Mouse (Mus musculus): Measurements from ENCODE around the gene Usp3.

The Usp3 gene

DNA sequence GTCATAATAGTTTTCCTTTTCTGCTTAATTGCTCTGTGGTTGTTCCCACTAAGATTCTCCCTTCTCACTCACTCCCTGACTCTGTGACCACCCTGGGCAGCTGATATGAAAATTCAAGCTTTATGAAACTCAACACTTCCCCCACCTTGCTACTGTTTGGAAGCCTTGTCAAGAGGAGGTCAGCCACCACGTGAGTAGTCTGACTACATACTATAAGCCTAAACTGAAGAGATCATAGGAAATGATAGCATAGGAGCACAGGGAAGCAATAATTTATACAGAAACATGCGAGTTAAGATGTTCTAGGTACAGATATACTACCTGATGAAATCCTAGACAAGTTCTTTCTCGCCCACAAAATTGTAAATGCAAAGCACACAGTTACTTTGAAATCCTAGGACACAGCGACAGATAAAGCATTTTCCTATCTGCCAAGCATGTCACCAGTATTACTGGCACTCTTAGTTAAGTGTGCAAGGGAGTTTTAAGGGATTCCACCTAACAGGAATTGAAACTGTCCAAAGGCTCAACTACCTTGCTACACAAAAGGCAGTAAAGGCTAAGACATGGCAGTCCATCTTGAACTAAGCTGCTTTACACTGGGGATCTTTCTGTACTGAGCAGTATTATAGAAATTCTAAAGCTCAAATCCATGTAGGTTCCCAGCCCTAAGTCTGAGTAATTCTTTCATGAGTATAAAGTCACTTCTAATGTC is 20.8 kb downstream of the Usp3 start:
- DNase-seq (ENCODE audit: low read depth, low spot score), result no peak

DNA sequence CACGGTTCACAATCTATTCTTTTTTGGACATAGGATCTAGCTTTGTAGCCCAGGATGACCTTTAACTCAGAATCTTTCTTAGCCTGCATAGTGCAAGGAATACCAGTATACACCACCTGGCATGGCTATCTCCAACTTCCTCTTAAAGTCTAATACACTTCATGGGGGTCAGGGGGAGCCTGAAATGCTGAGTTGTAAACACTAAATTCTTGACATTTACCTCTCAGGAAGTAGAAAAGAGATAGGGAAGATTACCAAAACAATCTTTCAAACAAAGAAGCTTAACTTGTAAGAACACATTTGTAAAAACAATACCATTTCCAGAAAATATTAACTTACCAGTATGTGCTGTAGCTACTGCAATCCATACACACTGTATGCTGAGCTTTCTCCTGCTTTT is 30.7 kb downstream of the Usp3 start:
- no peak for DNase-seq (ENCODE audit: low read depth, low spot score)

DNA sequence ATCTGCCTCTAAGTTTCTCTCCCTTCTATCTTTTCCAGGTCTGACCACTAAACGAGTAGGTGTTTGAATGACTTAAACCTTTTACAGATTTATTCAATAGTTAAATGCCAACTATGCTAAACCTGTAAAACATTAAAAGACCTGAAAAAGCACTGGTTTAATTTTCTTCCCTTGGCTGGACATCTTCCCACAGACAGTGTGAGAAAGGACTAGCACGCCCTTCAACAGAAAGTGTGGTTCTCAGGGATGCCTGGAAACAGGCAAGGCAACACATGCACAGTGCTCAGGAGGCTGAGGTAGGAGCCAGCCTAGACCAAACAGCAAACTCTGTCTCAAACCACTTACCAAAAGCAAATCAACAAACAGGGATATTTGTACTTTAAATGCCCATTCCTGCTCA is 31.4 kb downstream of the Usp3 start:
- no peak for DNase-seq (ENCODE audit: low read depth, low spot score)

DNA sequence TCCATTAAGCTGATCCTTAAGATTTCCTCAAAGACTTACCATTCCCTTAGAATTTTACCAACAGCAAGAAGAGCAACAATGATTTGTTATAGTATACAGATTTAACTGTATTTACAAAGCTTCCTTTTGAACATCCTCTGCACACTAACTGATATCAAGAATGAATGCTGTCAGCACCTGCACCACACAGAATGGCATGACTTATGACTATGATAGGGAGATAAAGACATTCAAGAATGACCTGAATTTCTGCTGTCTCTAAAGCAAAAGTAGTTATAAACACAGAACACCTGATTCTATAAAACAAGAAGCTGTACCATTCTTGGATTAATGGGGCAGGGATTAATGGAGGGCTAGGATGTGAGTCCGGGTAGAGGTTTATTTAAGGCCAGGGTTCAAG is 32.2 kb downstream of the Usp3 start:
- DNase-seq (ENCODE audit: low read depth, low spot score), result no peak

DNA sequence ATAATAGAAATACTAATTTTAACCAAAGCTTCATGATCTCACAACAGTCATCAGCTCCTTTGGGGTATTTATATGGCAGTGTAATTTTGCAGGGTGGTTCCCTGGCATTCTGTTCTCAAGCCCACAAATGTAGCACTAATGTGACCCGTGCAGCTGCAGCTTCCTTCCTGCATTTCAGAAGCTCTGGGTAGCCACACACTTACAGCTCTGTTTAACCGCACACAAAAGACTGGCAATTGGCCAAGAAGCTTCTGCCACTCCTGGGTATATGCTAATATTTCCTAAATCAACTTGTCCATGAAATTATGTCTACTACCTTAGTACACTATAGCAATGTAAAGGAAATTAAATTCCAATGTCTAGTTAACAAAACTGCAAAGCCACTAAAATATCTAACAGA is 32.6 kb downstream of the Usp3 start:
- DNase-seq (ENCODE audit: low read depth, low spot score), result no peak

DNA sequence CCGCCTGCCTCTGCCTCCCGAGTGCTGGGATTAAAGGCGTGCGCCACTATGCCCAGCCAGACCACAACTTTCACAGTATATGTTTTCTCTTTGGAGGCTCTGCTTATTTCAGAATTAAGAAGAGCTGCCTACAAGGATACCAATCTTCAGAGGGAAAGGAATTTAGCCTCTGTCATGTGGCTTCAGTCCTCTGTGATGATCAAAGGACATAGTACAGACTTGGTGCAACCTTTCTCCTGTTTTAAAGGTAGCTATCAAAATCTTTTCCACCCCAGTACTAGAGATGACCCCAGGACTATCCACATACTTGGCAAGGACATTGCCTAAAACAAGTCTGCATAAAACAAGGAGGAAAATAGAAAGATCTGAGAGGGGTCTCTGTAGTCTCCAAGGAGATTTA is 34.0 kb downstream of the Usp3 start:
- DNase-seq (ENCODE audit: low read depth, low spot score), result no peak

DNA sequence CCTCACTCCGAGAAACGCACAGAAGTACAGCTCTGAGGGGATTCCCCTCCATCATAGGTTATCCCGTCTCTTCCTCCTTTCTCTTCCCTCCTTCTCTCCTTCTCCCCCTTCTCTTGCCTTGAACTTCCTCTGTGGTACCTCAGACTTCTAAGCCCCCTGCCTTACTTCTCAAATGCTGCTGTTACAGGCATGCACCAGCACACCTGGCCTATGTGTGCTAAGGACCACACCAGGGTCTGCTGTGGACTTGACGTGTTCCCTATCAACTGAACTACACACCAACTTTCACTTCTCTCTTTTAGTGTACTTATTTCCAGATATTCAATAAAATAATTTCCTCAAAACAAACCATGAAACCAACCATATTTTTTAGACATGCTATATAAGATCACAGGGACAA is 50.2 kb downstream of the Usp3 start:
- no peak for DNase-seq (ENCODE audit: low read depth, low spot score)

DNA sequence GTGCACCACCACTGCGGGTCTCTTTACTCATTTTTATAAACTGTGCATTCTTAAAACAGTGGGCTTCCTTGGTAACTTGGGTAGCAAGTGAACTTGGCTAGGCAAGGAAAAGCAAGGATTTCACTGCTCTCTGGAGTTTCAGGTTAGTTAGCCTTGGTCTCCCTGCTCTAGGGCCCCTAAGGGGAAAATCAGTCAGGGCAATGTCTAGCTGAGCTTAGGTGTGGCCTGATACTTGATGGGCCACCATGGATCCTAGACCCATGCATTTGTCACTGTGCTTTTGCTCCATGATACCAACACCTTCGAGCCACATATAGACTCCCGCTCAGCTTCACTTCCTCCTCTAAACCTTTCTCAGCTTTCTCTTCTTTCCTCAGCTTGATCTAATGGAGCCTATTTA is 71.3 kb downstream of the Usp3 start:
- DNase-seq (ENCODE audit: low read depth, low spot score), result no peak

DNA sequence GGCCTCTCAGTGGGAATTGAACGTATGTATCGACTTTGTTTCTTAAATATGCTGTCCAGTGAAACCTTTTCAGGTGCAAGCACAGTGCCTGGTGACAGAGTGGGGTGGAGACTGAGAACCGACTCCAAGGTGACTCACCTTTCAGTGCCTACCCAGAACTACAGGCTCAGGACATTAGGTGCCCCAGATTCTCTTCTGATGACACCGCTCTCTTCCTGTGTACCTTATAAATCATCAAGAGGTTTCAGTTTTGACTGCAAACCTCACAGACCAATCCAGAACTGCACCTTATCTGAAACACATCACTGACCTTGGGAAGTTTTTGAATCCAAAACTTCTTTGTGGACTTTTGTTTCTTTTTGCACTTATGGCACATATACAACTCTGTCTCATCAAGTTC is 72.6 kb downstream of the Usp3 start:
- no peak for DNase-seq (ENCODE audit: low read depth, low spot score)

DNA sequence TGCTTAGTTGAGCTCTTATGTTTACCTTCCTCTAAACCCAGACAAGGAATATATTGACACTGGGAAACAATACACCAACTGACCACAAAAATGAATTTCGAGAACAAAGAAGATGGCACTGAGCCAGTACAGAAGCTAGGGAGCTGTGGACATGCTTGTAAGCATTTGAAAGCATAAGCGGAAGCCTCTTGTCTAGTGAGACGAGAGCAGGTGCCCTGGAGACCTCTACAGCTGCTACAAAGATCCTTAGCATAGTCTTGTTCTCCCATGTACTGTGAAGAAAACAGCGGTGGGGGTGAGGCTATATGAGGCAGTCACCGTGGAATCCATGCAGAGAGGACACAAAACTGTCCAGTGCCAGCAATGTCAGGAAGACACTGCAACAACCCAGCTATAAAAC is 74.0 kb downstream of the Usp3 start:
- no peak for DNase-seq (ENCODE audit: low read depth, low spot score)

DNA sequence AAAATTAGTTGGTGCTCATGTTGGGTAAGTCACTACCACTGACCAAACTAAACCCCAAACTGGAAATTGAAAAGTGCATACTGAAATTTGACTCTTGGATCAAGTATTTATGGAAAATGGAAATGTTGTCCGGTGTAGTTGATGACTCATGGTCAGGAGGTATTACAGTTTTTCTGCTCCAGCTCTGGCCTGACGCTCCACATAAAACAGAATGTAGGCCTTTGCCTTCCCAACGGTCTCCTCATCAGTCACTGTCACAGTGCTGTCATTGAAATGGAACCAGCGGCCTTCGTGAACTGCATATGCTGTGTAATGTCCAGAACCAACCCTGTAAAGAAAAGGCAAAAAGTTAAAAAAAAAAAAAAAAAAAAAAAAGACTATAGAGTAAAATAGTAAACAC is 74.7 kb downstream of the Usp3 start:
- no peak for DNase-seq (ENCODE audit: low read depth, low spot score)

DNA sequence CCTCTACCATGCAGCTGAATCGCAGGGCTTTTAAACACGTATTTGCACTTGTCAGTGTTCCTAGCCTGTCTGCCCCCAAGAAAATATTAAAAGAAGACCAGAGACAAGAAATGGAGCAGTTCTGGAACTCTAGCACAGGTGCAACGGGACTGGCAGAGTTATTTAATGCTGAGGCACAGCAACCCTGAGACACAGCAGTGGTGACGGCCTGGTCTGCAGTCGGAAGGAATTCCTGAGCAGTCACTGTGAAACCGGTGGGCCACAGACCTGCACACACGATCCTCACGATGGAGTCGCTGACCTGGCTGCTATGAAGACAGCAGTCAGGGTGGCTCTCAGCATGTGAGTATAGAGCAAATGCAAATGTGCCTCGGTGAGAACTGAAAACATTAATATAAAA is 75.2 kb downstream of the Usp3 start:
- DNase-seq (ENCODE audit: low read depth, low spot score), result no peak

DNA sequence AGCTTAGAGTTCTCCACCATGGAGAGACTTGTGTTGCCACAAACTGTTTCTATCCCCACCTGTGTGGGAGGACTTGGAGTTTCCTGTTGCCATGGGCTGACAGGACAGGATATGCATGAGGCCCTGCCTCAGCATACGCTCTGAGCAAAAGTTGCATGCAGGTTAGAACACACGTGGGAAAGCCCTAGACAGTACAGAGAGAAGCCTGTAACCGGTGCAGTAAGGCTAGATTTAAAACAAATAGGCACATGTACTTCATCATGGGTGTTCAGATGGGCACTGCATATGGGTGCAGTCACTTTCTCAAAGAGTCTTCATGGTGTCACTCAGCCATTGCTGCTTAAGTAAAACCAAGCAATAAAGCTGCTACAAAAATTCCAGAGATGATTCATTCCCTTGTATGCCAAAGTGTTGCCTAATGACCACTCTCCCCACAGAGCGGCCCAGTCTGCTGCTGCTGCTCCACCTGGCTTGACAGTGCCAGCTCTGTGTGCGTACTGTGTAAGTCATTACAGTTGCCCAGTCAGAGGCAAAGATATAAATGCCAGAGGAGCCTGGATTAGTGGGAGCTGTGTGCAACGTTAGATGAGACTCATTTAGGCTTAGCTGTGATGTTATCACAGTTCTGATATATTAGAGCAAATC is 76.5 kb downstream of the Usp3 start:
- no peak for DNase-seq (ENCODE audit: low read depth, low spot score)

DNA sequence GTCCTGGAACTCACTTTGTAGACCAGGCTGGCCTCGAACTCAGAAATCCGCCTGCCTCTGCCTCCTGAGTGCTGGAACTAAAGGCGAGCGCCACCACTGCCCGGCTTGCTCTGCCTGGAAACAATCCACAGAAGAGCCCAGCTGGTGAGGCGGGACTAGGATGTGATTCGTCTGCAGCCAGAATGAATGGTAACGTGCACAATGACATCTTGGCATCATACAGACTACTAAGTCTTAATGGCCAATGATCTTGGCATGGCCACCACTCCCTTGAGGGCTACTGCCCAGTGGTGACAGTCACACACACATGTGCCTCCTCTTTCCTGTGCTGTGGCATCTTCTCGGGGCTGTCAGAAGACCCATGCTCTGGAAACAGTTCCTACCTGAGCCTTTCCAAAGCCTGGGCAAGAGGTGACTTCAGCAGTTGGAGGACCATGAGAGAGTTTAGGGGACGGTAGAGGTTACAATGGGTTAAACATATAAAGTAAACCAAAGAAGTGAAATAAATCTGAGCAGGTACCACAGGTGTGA is 77.2 kb downstream of the Usp3 start:
- DNase-seq (ENCODE audit: low read depth, low spot score), result no peak

DNA sequence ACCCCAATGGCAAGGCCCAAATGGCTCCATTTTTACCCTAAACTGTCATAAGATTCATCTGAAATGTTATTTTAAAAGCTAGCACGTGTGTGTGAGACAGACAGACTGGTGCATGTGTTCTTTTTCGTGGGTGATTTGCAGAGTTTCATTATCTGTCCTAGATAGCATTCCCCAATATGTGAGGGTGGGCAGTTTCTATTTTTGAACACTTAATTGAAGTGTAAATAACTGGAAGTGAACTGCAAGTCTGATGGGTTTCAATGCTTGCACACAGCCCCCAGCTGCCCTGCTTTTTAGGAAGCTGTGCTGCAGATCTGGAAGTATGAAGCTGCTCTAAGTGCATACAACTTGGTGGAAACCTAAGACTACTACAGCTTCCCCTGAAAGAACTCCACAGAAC is 77.8 kb downstream of the Usp3 start:
- DNase-seq (ENCODE audit: low read depth, low spot score), result no peak

DNA sequence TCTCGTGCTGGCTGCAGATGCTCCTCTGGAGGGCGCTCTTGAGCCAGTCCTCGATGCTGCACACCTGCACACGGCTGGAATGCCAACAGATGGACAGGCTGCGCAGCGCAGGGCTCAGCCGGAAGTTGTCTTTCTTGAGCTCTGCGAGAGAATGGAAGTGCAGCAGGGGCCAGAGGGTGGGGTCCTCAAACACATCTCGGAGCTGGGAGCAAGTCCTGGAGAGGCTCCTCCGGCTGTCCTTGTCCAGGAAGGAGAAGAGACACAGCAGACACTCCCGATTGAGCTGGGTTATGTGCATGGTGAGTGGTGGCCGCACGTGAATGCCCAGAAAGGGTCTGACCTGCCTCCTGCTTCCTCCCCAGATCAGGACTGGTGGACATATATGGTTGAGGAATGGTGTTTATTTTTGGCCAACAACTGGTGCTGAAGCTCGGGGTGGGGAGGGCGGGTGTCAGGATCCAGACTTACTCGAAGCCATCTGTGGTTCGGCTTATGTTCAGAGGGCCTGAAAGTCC is 78.6 kb downstream of the Usp3 start, which contains the start of gene Fbxl22:
TSS of gene Fbxl22 (minus strand) at position 338 of the 515 bp plus-strand sequence.
- no peak for DNase-seq (ENCODE audit: low read depth, low spot score)

DNA sequence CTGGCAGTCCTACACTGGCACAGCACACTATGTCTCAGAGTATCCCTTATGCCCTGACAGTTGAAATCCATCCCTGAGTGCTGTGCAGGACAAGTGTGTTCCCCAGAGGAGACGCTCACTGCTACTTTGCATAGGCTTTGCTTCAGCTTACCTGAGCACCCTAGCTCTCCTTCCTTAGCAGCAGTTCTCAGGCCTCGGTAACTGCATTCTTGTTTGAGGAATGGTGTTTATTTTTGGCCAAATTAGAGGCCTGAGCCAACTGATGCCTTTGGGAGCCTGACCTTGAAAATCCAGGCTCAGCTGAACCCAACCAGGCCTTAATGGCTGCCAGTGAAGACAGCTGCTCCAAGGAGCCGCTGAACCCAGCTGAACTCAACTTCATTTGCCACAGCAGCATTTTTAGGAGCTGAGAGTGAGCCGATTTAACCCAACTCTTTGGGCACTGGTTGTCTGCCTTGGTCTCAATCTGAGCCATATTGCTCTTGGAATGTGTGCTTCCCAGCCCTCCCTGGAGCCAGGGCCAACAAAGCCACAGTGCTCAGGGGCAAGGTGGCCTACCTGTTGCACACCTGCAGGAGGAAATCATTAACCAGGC is 79.2 kb downstream of the Usp3 start:
- DNase-seq (ENCODE audit: low read depth, low spot score), result no peak

DNA sequence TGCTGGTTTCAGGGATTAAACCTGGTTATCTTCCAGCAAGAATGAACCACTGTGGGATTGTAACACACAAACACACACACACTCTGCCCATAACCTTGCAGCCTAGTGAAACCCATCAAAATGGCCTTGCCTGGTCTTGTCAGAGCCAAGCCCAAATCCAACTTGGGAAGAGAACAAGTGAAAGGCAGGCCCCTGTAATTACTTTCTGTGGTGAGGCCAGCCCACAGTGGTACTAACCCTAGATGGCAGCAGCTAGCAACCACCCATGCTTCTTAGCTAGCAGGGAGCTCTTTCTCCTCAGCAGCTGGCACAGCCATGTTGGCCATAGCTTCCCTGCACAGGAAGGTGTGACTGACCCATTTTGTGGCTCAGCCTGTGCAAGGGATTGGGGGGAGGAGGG is 79.8 kb downstream of the Usp3 start:
- no peak for DNase-seq (ENCODE audit: low read depth, low spot score)

DNA sequence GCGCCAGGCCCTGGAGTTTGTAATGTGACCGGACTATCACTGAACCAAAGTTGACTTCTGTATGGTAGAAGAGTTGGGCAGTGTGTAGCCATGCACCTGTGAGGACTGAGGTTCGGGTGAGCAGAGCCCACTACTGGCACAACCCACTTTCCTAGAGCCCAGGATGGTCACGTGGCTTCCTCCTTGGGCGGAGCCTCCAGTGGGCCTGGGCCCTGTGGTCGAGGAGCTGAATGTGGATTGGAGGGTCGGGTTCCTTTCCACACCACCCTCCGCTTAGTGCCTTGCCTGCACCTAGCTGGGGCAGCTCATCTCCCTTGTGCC is 80.6 kb downstream of the Usp3 start:
- DNase-seq (ENCODE audit: low read depth, low spot score), result peak; percentile 75

DNA sequence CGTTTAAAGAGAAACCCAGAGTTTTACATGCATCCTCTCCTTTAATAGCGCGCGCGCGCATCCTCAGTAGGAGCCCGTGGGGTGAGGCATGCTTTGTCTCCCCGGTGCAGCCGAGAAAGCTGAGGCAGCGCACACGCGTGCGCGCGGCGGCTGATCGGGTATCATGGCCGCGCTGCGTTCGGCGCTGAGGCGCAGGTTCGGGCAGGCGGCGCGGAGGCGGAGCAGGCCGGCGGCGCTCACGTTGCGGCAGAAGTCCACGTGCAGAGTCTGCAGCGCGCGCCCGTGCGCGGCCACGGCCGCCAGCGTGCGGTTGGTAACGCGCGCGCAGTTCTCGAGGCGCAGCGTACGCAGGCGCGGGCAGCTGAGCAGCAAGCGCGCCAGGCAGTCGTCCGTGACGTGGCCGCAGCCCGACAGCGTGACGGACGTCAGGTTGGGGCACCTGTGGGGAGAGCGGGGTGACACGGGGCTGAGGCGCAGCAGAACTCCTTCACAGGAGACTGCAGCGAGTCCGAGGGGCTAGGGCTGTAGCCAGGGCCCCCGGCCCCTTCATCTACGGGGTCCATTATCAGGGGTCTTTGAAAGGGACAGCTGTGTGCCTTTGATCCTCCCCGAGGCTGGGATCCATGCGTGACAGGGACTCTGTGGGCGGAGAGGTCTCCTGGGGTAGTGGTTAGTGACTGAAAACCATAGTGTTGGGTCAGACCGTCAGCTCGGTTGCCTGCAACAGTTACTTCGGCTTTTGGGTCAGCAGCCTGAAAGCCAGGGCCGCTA is 81.2 kb downstream of the Usp3 start:
- peak; percentile 95 for DNase-seq (ENCODE audit: low read depth, low spot score)

DNA sequence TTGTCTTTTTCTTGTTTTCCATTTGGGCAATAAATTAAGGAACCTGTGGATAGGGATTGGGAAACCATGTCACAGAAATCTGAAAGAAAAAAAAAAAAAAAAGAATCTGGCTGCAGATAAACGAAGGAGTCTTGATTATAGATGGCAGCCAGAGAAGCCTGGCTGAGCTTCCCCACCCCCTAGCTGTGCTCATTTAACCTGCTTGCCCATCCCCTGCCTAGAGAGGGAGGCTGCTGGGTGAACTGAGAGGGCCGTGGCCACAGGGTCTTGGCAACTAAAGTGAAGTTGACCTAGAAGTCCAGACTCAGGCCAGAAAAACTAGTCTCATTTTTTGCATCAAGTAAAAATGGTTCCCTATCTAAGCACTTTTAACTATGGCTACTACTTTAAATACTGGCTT is 82.0 kb downstream of the Usp3 start:
- no peak for DNase-seq (ENCODE audit: low read depth, low spot score)

DNA sequence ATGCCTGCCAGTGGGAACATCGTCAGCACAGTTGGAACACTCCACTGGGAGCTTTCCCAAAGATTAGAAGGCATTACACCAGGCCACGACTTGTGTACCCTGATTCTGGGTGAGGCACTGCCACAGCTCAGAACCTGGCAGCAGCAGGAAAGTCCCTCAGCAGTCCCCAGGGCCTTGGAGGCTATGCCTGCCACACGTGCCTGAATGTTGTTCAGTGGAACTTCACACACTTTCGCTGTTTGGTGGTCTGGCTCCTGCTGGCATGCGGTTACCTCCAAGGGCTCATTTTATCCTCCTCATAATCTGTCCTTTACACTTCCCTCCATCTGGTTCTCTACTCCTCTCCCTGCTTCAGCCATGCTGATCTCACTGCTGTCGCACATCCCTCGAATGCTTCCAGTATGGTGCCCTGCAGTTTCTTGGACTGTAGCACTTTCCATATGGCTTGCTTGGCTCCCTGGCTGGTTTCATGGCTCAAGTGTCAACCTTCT is 82.5 kb downstream of the Usp3 start:
- DNase-seq (ENCODE audit: low read depth, low spot score), result no peak

Measured in brain, embryonic 18.5 days (tissue).